Mouse (Mus musculus): ENCODE data around the gene Tmem247. TPM values are rescaled to one million over a fixed set of nuclear protein-coding genes. Genes with fewer than 3 reads are reported as not detected.

Gene Tmem247
- total and polyA plus RNA-seq, 3 experiments: not detected

GRCm38 (mm10) chr17:86932896-86933295, 15.7 kb downstream of the Tmem247 start:
- no peak for DNase-seq (ENCODE audit: low read depth, low spot score)

GRCm38 (mm10) chr17:86937064-86937463, 19.9 kb downstream of the Tmem247 start:
- Histone ChIP-seq H3K4me3 (ENCODE audit: control insufficient read depth in 1 of 2, insufficient read depth in 1 of 2, low read depth in 2 of 2, low read length in 2 of 2) (no peak overlapping the region), H3K9me3 (replicated peaks; ENCODE audit: insufficient read depth, low read length) (no peaks in the 10 kb centered on the region), H3K9ac (ENCODE audit: control insufficient read depth, low read depth, low read length, poor library complexity, severe bottlenecking) (no peak overlapping the region), H3K79me2 (ENCODE audit: control insufficient read depth, insufficient read depth, low read length, poor library complexity) (no peaks in the 10 kb centered on the region), H3K4me1 (ENCODE audit: control insufficient read depth in 1 of 2, insufficient read depth in 2 of 2, low read length in 2 of 2) (0 out of 4 replicates have a peak, but pooled peaks cover 0 to 3% of the 10 kb centered on the region in 2 experiments), H3K27me3 (ENCODE audit: control insufficient read depth in 1 of 2, insufficient read depth in 2 of 2, low read length in 2 of 2) (peaks cover 0 to 3% of the 10 kb centered on the region in 2 experiments; a peak in 2 of 4 replicates), H3K27ac (ENCODE audit: control insufficient read depth, low read depth, low read length) (no peak overlapping the region), H3K36me3 (ENCODE audit: control insufficient read depth in 1 of 2, insufficient read depth in 2 of 2, low read length in 2 of 2) (peaks cover 0 to 4% of the 10 kb centered on the region in 2 experiments; a peak in 1 of 4 replicates)
- no peak for TF ChIP-seq POLR2AphosphoS5 (IDR thresholded peaks at IDR 0.05; ENCODE audit: borderline replicate concordance, low read depth, low read length)
- TF ChIP-seq SMC3 (IDR thresholded peaks at IDR 0.05; ENCODE audit: low read depth, low read length): no peak
- no peak for TF ChIP-seq POLR2AphosphoS2 (IDR thresholded peaks at IDR 0.05; ENCODE audit: low read length)
- no peak for TF ChIP-seq TCF12 (IDR thresholded peaks at IDR 0.05; ENCODE audit: low read depth, low read length)
- no peak for TF ChIP-seq RCOR1 (IDR thresholded peaks at IDR 0.05; ENCODE audit: low read depth, low read length)
- TF ChIP-seq MEF2A (IDR thresholded peaks at IDR 0.05; ENCODE audit: extremely low read depth, insufficient replicate concordance, low read depth, low read length, poor library complexity, severe bottlenecking): no peak
- TF ChIP-seq TAL1 (IDR thresholded peaks at IDR 0.05; ENCODE audit: low read length): no peak
- no peak for TF ChIP-seq MAZ (IDR thresholded peaks at IDR 0.05; ENCODE audit: low read depth, low read length)
- no peak for TF ChIP-seq GABPA (IDR thresholded peaks at IDR 0.05; ENCODE audit: low read depth, low read length)
- no peak for TF ChIP-seq RAD21 (IDR thresholded peaks at IDR 0.05; ENCODE audit: low read depth, low read length)
- no peak for TF ChIP-seq ZC3H11A (IDR thresholded peaks at IDR 0.05; ENCODE audit: low read depth, low read length)
- no peak for TF ChIP-seq ZKSCAN1 (IDR thresholded peaks at IDR 0.05; ENCODE audit: low read depth, low read length)
- no peak for TF ChIP-seq TBP (IDR thresholded peaks at IDR 0.05; ENCODE audit: low read depth, low read length)
- TF ChIP-seq MAFK (IDR thresholded peaks at IDR 0.05; ENCODE audit: borderline replicate concordance, low read depth, low read length): no peak
- TF ChIP-seq HCFC1 (IDR thresholded peaks at IDR 0.05; ENCODE audit: low read depth, low read length): no peak
- TF ChIP-seq USF1 (IDR thresholded peaks at IDR 0.05; ENCODE audit: low read depth, low read length): no peak
- TF ChIP-seq ETS1 (IDR thresholded peaks at IDR 0.05; ENCODE audit: low read depth, low read length): no peak
- no peak for TF ChIP-seq SIN3A (IDR thresholded peaks at IDR 0.05; ENCODE audit: low read length)
- TF ChIP-seq POLR2A (IDR thresholded peaks at IDR 0.05; ENCODE audit: control insufficient read depth in 1 of 2, insufficient read depth in 1 of 2, low read depth in 1 of 2, low read length in 2 of 2, poor library complexity in 1 of 2): no peak
- no peak for DNase-seq (ENCODE audit: low read depth, low spot score)

More at GRCm38 (mm10) chr17:86932896-86933295, 15.7 kb downstream of the Tmem247 start:
- Histone ChIP-seq H3K4me1 (ENCODE audit: control insufficient read depth in 1 of 2, insufficient read depth in 2 of 2, low read length in 2 of 2) (peaks cover 2 to 16% of the 10 kb centered on the region in 2 experiments), H3K27ac (ENCODE audit: control insufficient read depth, low read depth, low read length) (no peak overlapping the region), H3K4me3 (ENCODE audit: control insufficient read depth in 1 of 2, insufficient read depth in 1 of 2, low read depth in 2 of 2, low read length in 2 of 2) (no peak overlapping the region), H3K9ac (ENCODE audit: control insufficient read depth, low read depth, low read length, poor library complexity, severe bottlenecking) (no peak overlapping the region), H3K79me2 (ENCODE audit: control insufficient read depth, insufficient read depth, low read length, poor library complexity) (no peaks in the 10 kb centered on the region), H3K9me3 (replicated peaks; ENCODE audit: insufficient read depth, low read length) (no peaks in the 10 kb centered on the region), H3K36me3 (ENCODE audit: control insufficient read depth in 1 of 2, insufficient read depth in 2 of 2, low read length in 2 of 2) (peaks cover 0 to 11% of the 10 kb centered on the region in 2 experiments; a peak in 2 of 4 replicates), H3K27me3 (ENCODE audit: control insufficient read depth in 1 of 2, insufficient read depth in 2 of 2, low read length in 2 of 2) (peaks cover 0 to 2% of the 10 kb centered on the region in 2 experiments; a peak in 1 of 4 replicates)
- TF ChIP-seq ZMIZ1 (IDR thresholded peaks at IDR 0.05; ENCODE audit: low read depth, low read length) (no peak), MAX (IDR thresholded peaks at IDR 0.05; ENCODE audit: low read length) (no peak), ETS1 (IDR thresholded peaks at IDR 0.05; ENCODE audit: low read depth, low read length) (no peak), POLR2A (IDR thresholded peaks at IDR 0.05; ENCODE audit: control insufficient read depth in 1 of 2, insufficient read depth in 1 of 2, low read depth in 1 of 2, low read length in 2 of 2, poor library complexity in 1 of 2) (no peak), E2F4 (IDR thresholded peaks at IDR 0.05; ENCODE audit: borderline replicate concordance, low read depth, low read length) (no peak), ELF1 (IDR thresholded peaks at IDR 0.05; ENCODE audit: low read depth, low read length) (no peak), NELFE (IDR thresholded peaks at IDR 0.05; ENCODE audit: low read depth, low read length) (no peak), SIN3A (IDR thresholded peaks at IDR 0.05; ENCODE audit: low read length) (no peak), MYC (IDR thresholded peaks at IDR 0.05; ENCODE audit: low read depth, low read length) (no peak), MYB (IDR thresholded peaks at IDR 0.05; ENCODE audit: low read depth, low read length) (no peak), KAT2A (conservative IDR thresholded peaks at IDR 0.05; ENCODE audit: low read depth, low read length) (no peak), POLR2AphosphoS2 (IDR thresholded peaks at IDR 0.05; ENCODE audit: low read length) (no peak), MAZ (IDR thresholded peaks at IDR 0.05; ENCODE audit: low read depth, low read length) (no peak), CTCF (IDR thresholded peaks at IDR 0.05 in 2 of 3, conservative IDR thresholded peaks at IDR 0.05 in 1 of 3; ENCODE audit: control insufficient read depth in 1 of 3, insufficient read depth in 1 of 3, low read depth in 2 of 3, low read length in 3 of 3, poor library complexity in 1 of 3, severe bottlenecking in 1 of 3) (no peak), USF1 (IDR thresholded peaks at IDR 0.05; ENCODE audit: low read depth, low read length) (no peak), USF2 (IDR thresholded peaks at IDR 0.05; ENCODE audit: borderline replicate concordance in 1 of 2, insufficient read depth in 1 of 2, low read depth in 1 of 2, low read length in 2 of 2) (no peak)

All from MEL (cell line).